Mouse (Mus musculus): ENCODE measurements around the gene Gm49392. TPM values are rescaled to one million over a fixed set of nuclear protein-coding genes. Genes with fewer than 3 reads are reported as not detected.

Gene Gm49392
- polyA plus RNA-seq, 1 experiment from 2014 or later, result 1.0 TPM

GRCm38 (mm10) chr13:60848241-60849120 is 48.2 kb downstream of the Gm49392 start:
- peak overlapping the region; percentile 41 for H3K27ac ChIP-seq (ENCODE audit: low read length)
- WGBS, result 67% methylated on average over 4 of the region's 4 CpGs
- no peaks in the 10 kb centered on the region for H3K4me1 ChIP-seq (ENCODE audit: control insufficient read depth, insufficient read depth, low read length)
- no peaks in the 10 kb centered on the region for H3K9me3 ChIP-seq (replicated peaks; ENCODE audit: control insufficient read depth, low read length)
- no peak overlapping the region for H3K4me3 ChIP-seq (ENCODE audit: low read length)
- ATAC-seq (replicated peaks; ENCODE audit: extremely low read depth, insufficient read depth, low FRiP score), result peak; percentile 79
- no peaks in the 10 kb centered on the region for H3K27me3 ChIP-seq (ENCODE audit: control insufficient read depth, insufficient read depth, low read length)
- H3K9ac ChIP-seq (ENCODE audit: low read length), result no peak overlapping the region
- no peak overlapping the region for H3K4me2 ChIP-seq (ENCODE audit: low read depth, low read length)
- H3K36me3 ChIP-seq (ENCODE audit: control insufficient read depth, insufficient read depth), result no peaks in the 10 kb centered on the region

GRCm38 (mm10) chr13:60843153-60843552 is 53.5 kb downstream of the Gm49392 start:
- H3K4me1 ChIP-seq (ENCODE audit: control insufficient read depth, insufficient read depth, low read length), result no peaks in the 10 kb centered on the region
- 76% methylated on average over 8 of the region's 8 CpGs for WGBS

GRCm38 (mm10) chr13:60842703-60843102 is 54.0 kb downstream of the Gm49392 start:
- H3K36me3 ChIP-seq (ENCODE audit: control insufficient read depth, insufficient read depth), result no peaks in the 10 kb centered on the region
- H3K27ac ChIP-seq (ENCODE audit: low read length), result no peak overlapping the region
- H3K4me1 ChIP-seq (ENCODE audit: control insufficient read depth, insufficient read depth, low read length), result no peaks in the 10 kb centered on the region
- H3K4me2 ChIP-seq (ENCODE audit: low read depth, low read length), result no peak overlapping the region
- H3K4me3 ChIP-seq (ENCODE audit: low read length), result no peak overlapping the region
- H3K9me3 ChIP-seq (replicated peaks; ENCODE audit: control insufficient read depth, low read length), result no peaks in the 10 kb centered on the region
- WGBS, result 68% methylated on average over 6 of the region's 6 CpGs
- no peak for ATAC-seq (replicated peaks; ENCODE audit: extremely low read depth, insufficient read depth, low FRiP score)
- H3K9ac ChIP-seq (ENCODE audit: low read length), result no peak overlapping the region
- H3K27me3 ChIP-seq (ENCODE audit: control insufficient read depth, insufficient read depth, low read length), result no peaks in the 10 kb centered on the region

More at GRCm38 (mm10) chr13:60843153-60843552, 53.5 kb downstream of the Gm49392 start:
- H3K4me2 ChIP-seq (ENCODE audit: low read depth, low read length), result no peak overlapping the region
- no peak overlapping the region for H3K9ac ChIP-seq (ENCODE audit: low read length)
- H3K4me3 ChIP-seq (ENCODE audit: low read length), result no peak overlapping the region
- H3K36me3 ChIP-seq (ENCODE audit: control insufficient read depth, insufficient read depth), result no peaks in the 10 kb centered on the region
- ATAC-seq (replicated peaks; ENCODE audit: extremely low read depth, insufficient read depth, low FRiP score), result no peak
- no peak overlapping the region for H3K27ac ChIP-seq (ENCODE audit: low read length)
- H3K27me3 ChIP-seq (ENCODE audit: control insufficient read depth, insufficient read depth, low read length), result no peaks in the 10 kb centered on the region
- H3K9me3 ChIP-seq (replicated peaks; ENCODE audit: control insufficient read depth, low read length), result no peaks in the 10 kb centered on the region

GRCm38 (mm10) chr13:60839353-60839902 is 57.3 kb downstream of the Gm49392 start:
- no peaks in the 10 kb centered on the region for H3K4me1 ChIP-seq (ENCODE audit: control insufficient read depth, insufficient read depth, low read length)
- WGBS, result 61% methylated on average over 2 of the region's 2 CpGs
- H3K9me3 ChIP-seq (replicated peaks; ENCODE audit: control insufficient read depth, low read length), result no peaks in the 10 kb centered on the region

GRCm38 (mm10) chr13:60826052-60826451 is 70.6 kb downstream of the Gm49392 start:
- Histone ChIP-seq H3K4me1 (ENCODE audit: control insufficient read depth, insufficient read depth, low read length) (no peaks in the 10 kb centered on the region), H3K36me3 (ENCODE audit: control insufficient read depth, insufficient read depth) (no peaks in the 10 kb centered on the region), H3K9ac (ENCODE audit: low read length) (no peak overlapping the region), H3K27me3 (ENCODE audit: control insufficient read depth, insufficient read depth, low read length) (no peaks in the 10 kb centered on the region), H3K27ac (ENCODE audit: low read length) (no peak overlapping the region), H3K4me3 (ENCODE audit: low read length) (no peak overlapping the region), H3K9me3 (replicated peaks; ENCODE audit: control insufficient read depth, low read length) (no peaks in the 10 kb centered on the region), H3K4me2 (ENCODE audit: low read depth, low read length) (no peak overlapping the region)
- ATAC-seq (replicated peaks; ENCODE audit: extremely low read depth, insufficient read depth, low FRiP score), result no peak; the same call in 1 of the 2 replicates
- WGBS, result 40% methylated on average over 3 of the region's 3 CpGs

More at GRCm38 (mm10) chr13:60839353-60839902, 57.3 kb downstream of the Gm49392 start:
- Histone ChIP-seq H3K36me3 (ENCODE audit: control insufficient read depth, insufficient read depth) (no peaks in the 10 kb centered on the region), H3K4me3 (ENCODE audit: low read length) (no peak overlapping the region), H3K9ac (ENCODE audit: low read length) (no peak overlapping the region), H3K27ac (ENCODE audit: low read length) (no peak overlapping the region), H3K27me3 (ENCODE audit: control insufficient read depth, insufficient read depth, low read length) (no peaks in the 10 kb centered on the region), H3K4me2 (ENCODE audit: low read depth, low read length) (no peak overlapping the region)
- no peak for ATAC-seq (replicated peaks; ENCODE audit: extremely low read depth, insufficient read depth, low FRiP score)

GRCm38 (mm10) chr13:60820486-60821175 is 76.1 kb downstream of the Gm49392 start:
- H3K4me1 ChIP-seq (ENCODE audit: control insufficient read depth, insufficient read depth, low read length), result no peaks in the 10 kb centered on the region
- H3K4me3 ChIP-seq (ENCODE audit: low read length), result no peak overlapping the region
- H3K36me3 ChIP-seq (ENCODE audit: control insufficient read depth, insufficient read depth), result no peaks in the 10 kb centered on the region
- ATAC-seq (replicated peaks; ENCODE audit: extremely low read depth, insufficient read depth, low FRiP score), result no peak
- H3K9me3 ChIP-seq (replicated peaks; ENCODE audit: control insufficient read depth, low read length), result no peaks in the 10 kb centered on the region
- H3K4me2 ChIP-seq (ENCODE audit: low read depth, low read length), result no peak overlapping the region
- H3K27me3 ChIP-seq (ENCODE audit: control insufficient read depth, insufficient read depth, low read length), result no peaks in the 10 kb centered on the region
- 52% methylated on average over 3 of the region's 3 CpGs for WGBS
- H3K27ac ChIP-seq (ENCODE audit: low read length), result no peak overlapping the region
- H3K9ac ChIP-seq (ENCODE audit: low read length), result no peak overlapping the region

GRCm38 (mm10) chr13:60819469-60819868 is 77.2 kb downstream of the Gm49392 start:
- Histone ChIP-seq H3K4me3 (ENCODE audit: low read length) (no peak overlapping the region), H3K27me3 (ENCODE audit: control insufficient read depth, insufficient read depth, low read length) (no peaks in the 10 kb centered on the region), H3K4me2 (ENCODE audit: low read depth, low read length) (no peak overlapping the region), H3K27ac (ENCODE audit: low read length) (no peak overlapping the region), H3K9me3 (replicated peaks; ENCODE audit: control insufficient read depth, low read length) (no peaks in the 10 kb centered on the region), H3K36me3 (ENCODE audit: control insufficient read depth, insufficient read depth) (no peaks in the 10 kb centered on the region), H3K4me1 (ENCODE audit: control insufficient read depth, insufficient read depth, low read length) (no peaks in the 10 kb centered on the region), H3K9ac (ENCODE audit: low read length) (no peak overlapping the region)
- ATAC-seq (replicated peaks; ENCODE audit: extremely low read depth, insufficient read depth, low FRiP score), result no peak
- WGBS, result 7% methylated on average over 7 of the region's 7 CpGs

- H3K36me3 ChIP-seq (ENCODE audit: control insufficient read depth, insufficient read depth), result no peaks in the 10 kb centered on the region
- H3K9me3 ChIP-seq (replicated peaks; ENCODE audit: control insufficient read depth, low read length), result no peaks in the 10 kb centered on the region
- H3K27me3 ChIP-seq (ENCODE audit: control insufficient read depth, insufficient read depth, low read length), result no peaks in the 10 kb centered on the region
- H3K27ac ChIP-seq (ENCODE audit: low read length), result no peak overlapping the region
- WGBS, result 53% methylated on average over 1 of the region's 1 CpGs
- no peak overlapping the region for H3K4me3 ChIP-seq (ENCODE audit: low read length)
- ATAC-seq (replicated peaks; ENCODE audit: extremely low read depth, insufficient read depth, low FRiP score), result no peak
- no peak overlapping the region for H3K4me2 ChIP-seq (ENCODE audit: low read depth, low read length)
- H3K9ac ChIP-seq (ENCODE audit: low read length), result no peak overlapping the region
- no peaks in the 10 kb centered on the region for H3K4me1 ChIP-seq (ENCODE audit: control insufficient read depth, insufficient read depth, low read length)
Measured at GRCm38 (mm10) chr13:60813722-60814121, 83.0 kb downstream of the Gm49392 start.

GRCm38 (mm10) chr13:60812768-60813167 is 83.9 kb downstream of the Gm49392 start:
- no peak overlapping the region for H3K4me3 ChIP-seq (ENCODE audit: low read length)
- H3K27ac ChIP-seq (ENCODE audit: low read length), result no peak overlapping the region
- no peak overlapping the region for H3K9ac ChIP-seq (ENCODE audit: low read length)
- H3K4me2 ChIP-seq (ENCODE audit: low read depth, low read length), result no peak overlapping the region
- 59% methylated on average over 6 of the region's 6 CpGs for WGBS
- ATAC-seq (replicated peaks; ENCODE audit: extremely low read depth, insufficient read depth, low FRiP score), result no peak
- H3K4me1 ChIP-seq (ENCODE audit: control insufficient read depth, insufficient read depth, low read length), result no peaks in the 10 kb centered on the region
- H3K9me3 ChIP-seq (replicated peaks; ENCODE audit: control insufficient read depth, low read length), result no peaks in the 10 kb centered on the region
- no peaks in the 10 kb centered on the region for H3K36me3 ChIP-seq (ENCODE audit: control insufficient read depth, insufficient read depth)
- H3K27me3 ChIP-seq (ENCODE audit: control insufficient read depth, insufficient read depth, low read length), result no peaks in the 10 kb centered on the region

Data from heart, embryonic 16.5 days (tissue).